Mouse (Mus musculus): Measurements from ENCODE around the gene Zfp968.
"Not testable (repeated sequence)": the region's sequence is repeated elsewhere in the genome, so short reads cannot be mapped to it uniquely, and the experiment has no call there.

Zfp968 gene

DNA sequence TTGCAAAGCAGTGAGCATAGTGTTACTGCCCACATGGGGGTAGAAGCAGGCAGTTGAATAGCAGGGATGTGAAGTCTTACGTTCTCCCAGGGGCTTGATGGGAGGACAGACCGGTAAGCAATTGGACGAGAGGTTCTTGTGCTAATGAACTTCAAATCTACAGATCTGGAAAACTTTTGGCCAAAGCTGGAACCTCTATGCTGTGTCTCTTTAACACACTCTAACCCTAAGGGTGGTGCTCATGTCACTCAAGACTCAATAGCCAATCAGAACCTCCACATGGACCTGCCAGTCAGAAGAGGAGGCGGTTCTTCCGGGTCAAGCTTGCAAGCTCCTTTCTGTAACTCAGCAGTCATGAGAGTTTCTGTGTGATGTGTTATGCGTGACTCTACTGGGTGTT lies at the start of gene Zfp968:
Zfp968 (plus strand) TSS at position 301 of the 400 bp plus-strand sequence.
- not testable (repeated sequence) for DNase-seq (ENCODE audit: low spot score)

DNA sequence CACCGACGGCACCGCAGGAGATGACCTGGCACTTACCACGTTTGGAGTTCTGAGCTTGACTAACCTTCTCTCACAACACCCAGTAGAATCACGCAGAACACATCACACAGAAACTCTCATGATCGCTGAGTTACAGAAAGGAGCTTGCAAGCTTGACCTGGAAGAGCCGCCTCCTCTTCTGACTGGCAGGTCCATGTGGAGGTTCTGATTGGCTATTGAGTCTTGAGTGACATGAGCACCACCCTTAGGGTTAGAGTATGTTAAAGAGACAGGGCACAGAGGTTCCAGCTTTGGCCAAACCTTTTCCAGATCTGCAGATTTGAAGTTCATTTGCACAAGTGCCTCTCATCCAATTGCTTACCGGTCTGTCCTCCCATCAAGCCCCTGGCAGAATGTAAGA lies 34.1 kb upstream of the Zfp968 start, which contains the start of gene Gm4631:
Gm4631 (minus strand) TSS at position 101 of the 400 bp plus-strand sequence.
- not testable (repeated sequence) for DNase-seq (ENCODE audit: low spot score)
